Mouse (Mus musculus) T-helper 1 cell (primary cell): ENCODE data around the gene Sf3a1.
"Not testable (repeated sequence)": the region's sequence is repeated elsewhere in the genome, so short reads cannot be mapped to it uniquely, and the experiment has no call there.

Experiments used
- in situ Hi-C: fragments of 300-600 bp; cut with MboI, MseI; formaldehyde crosslinking; loops from one replicate; pipeline ENCODE4 v1.15.1; 2025; ENCODE audit warnings: high pct_unique_total_duplicates

The Sf3a1 gene

DNA sequence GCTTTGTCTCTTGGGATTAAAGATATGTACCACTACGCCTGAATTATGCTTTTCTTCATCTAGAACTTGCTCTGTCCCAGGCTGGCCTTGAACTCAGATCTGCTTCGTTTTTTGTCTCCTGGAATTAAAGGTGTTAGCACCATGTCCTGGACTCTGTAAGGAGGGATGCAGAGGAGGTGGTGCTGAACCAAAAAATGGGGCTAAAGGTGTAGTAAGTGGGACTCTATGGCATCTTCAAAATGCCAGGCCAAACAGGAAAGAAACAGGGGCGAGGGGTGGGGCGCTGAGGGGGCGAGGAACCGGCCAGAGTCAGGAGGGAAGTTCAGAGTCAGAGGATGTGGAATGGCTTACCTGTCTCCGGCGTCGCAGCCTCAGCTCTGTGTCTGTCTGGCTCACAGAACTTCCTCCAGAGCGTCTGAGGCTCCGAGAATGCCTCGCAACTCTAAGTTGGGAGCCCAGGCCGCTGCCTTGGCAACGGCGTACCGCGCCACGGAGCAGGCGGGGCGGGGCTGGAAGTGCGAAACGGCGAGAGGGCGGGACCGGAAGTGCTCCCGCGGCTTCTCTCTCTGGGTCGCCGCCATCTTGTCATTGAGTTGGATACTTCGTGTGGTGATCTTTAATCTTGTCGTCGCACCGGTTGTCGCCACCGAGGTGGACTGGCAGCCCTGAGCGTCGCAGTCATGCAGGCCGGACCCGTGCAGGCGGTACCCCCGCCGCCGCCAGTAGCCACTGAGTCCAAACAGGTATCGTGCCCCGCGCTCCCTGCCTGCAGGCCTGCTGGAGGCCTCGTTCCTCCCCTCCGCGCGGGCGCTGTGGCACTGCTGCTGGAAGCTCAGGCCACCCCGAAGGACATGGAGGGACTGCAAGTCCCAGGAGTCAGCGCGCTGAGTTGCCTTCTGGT is at the start of gene Sf3a1, which contains the start of gene Ccdc157:
Sf3a1 (plus strand) TSS at position 543 of the 901 bp plus-strand sequence.
Ccdc157 (minus strand) TSS at position 486 of the 901 bp plus-strand sequence.
- in situ Hi-C loops: no loop called here

DNA sequence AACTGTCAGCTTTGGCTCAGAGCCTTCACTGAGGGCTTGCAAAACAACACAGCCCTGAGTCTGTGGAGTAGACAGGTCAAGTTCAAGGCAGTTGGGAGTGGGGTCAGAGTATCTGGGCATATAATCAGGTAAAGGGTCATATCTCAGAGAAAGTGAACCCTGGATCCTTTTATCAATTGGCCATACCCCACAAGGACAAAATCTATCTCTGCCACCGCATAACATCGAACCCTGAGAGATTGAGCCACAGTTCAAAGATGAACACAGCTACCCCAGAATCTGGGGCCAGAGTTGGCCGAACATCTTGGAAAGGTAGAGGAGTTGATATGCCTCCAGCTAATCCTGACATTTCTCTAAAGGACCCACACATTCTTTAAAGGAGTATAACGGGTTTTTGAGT is 48.1 kb upstream of the Sf3a1 start:
- in situ Hi-C loops: no loop called here

GRCm38 (mm10) chr11:4112861-4113260 is 47.3 kb upstream of the Sf3a1 start:
- in situ Hi-C loops: no loop called here

- in situ Hi-C loops: no loop called here
Measured at GRCm38 (mm10) chr11:4113496-4113895, 46.7 kb upstream of the Sf3a1 start.

DNA sequence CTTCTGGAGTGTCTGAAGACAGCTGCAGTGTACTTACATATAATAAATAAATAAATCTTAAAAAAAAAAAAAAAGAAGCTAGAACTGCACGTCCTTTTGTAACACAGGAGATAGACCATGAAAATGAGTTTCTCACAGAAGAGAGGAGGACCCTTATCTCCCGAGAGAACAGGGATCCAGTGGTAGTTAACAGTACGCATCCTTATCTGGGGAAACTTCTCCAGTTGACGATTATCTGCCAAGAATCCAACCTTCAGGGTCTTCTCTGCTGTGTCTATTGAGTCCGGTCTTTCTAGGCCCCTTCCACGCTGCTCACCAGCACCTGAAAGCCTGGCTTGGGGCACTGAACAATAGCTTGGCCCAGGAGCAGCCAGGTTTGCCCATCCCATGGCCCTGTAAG is 46.2 kb upstream of the Sf3a1 start:
- in situ Hi-C loops: no loop called here

GRCm38 (mm10) chr11:4114541-4114940 is 45.6 kb upstream of the Sf3a1 start:
- in situ Hi-C loops: not testable (repeated sequence)

GRCm38 (mm10) chr11:4115407-4115806 is 44.7 kb upstream of the Sf3a1 start:
- in situ Hi-C loops: no loop called here

GRCm38 (mm10) chr11:4116458-4117141 is 43.5 kb upstream of the Sf3a1 start:
- in situ Hi-C loops: no loop called here

GRCm38 (mm10) chr11:4117372-4118071 is 42.6 kb upstream of the Sf3a1 start:
- in situ Hi-C loops: no loop called here

DNA sequence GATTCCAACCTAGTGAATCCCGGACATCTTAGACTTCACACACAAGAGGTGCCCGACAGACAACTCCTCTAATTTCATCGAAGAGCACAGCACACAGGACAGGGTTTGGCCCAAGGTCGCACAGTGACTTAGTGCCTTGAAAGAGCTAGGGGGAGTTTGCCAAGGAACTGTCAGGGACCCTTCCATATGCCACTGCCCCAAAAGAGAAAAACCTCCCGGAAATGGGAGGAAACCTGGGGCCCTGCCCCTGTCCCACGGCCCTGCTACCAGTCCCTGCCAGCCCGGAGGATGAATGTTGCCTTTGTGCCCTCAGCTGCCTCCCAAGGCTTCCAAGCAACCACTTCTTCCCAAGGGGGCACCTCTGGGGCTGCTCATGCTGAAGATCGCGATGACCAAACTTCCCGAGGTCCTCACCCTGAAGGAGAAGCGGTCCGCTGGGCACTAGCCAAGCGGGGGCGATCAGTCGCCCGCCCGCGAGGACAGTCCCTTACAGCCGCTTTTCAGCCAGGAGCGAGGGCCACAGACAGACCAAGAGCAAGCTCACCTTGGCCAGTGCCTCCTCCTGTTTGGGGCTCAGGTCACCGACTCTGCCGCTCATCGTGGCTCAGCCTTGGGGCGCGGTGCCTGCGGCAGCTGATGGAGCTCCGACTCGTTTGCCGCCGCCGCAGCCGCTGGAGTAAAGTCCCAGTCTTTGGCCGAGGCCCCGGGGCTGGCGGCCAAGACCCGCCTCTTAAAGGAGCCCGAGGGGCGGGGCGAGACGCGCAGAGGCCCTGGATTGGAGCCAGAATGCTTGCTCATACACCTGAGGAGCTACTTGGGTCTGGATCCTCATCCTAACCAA is 41.8 kb upstream of the Sf3a1 start:
- in situ Hi-C loops: no loop called here

- in situ Hi-C loops: no loop called here
Measured at GRCm38 (mm10) chr11:4119635-4120034, 40.5 kb upstream of the Sf3a1 start.

DNA sequence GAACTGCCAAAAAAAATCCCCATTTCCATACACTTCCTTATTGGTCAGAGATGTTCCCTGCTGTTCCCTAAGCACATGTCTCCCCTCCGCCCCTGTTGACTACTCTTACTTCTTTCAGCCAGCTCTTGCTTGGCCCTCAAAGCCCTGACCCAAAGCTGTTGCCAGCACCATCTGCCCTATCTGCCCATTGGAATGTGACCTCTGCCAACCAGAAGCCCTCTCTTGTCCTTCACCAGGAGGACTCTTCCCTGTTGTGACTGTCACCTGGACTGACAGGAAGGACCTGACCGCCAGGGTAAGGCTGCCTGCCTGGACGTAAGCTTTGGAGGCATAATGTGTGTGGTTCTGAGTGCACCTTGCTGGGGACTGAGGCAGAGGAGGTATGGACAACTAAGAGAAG is 38.5 kb upstream of the Sf3a1 start:
- in situ Hi-C loops: no loop called here

- in situ Hi-C loops: no loop called here
Measured at GRCm38 (mm10) chr11:4122226-4122625, 37.9 kb upstream of the Sf3a1 start.

- in situ Hi-C loops: no loop called here
Measured at GRCm38 (mm10) chr11:4122742-4123579, 37.2 kb upstream of the Sf3a1 start, which contains the start of gene Sec14l2. Gene Sec14l2, minus strand, starts transcription at chr11:4123415.

GRCm38 (mm10) chr11:4123922-4124321 is 36.2 kb upstream of the Sf3a1 start:
- in situ Hi-C loops: no loop called here

DNA sequence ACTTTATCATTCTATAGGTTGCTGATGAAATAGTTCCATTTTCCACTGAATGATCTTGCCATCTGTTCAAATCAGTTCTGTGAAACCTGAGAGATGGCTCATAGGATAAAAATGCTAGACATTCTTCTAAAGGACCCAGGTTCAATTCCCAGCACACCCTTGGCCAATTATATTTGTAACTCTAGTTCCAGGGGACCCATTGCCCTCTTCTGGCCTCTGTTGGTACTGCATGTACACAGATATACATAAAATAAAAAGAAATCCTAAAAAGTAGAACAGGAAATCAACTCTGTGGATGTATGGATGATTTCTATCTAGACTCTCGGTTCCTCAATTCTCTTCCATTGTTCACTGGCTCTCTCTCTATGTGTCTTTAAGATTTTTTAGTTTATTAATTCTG is 33.1 kb upstream of the Sf3a1 start:
- in situ Hi-C loops: no loop called here

- in situ Hi-C loops: not testable (repeated sequence)
Measured at GRCm38 (mm10) chr11:4128461-4128860, 31.7 kb upstream of the Sf3a1 start.

DNA sequence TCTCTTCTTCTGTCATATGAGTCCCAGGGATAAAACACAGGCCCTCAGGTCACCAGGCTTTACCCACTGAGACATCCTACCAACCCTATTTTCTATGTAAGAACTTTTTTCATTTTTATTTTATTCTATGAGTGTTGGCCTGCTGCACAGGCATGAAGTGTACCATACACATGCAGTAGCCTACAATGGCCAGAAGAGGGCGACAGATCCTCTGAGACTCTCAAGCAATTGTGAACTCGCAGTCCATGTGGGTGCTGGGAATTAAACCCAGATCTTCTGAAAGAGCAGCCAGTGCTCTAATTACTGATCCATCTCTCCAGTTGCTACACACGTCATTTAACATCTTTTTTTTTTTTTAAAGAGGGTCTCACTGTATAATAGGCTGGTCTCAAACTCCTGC is 26.7 kb upstream of the Sf3a1 start:
- in situ Hi-C loops: loop anchor here (5.0 kb wide), 1 partner anchor 81 kb away; no protein-coding TSS in a partner anchor

DNA sequence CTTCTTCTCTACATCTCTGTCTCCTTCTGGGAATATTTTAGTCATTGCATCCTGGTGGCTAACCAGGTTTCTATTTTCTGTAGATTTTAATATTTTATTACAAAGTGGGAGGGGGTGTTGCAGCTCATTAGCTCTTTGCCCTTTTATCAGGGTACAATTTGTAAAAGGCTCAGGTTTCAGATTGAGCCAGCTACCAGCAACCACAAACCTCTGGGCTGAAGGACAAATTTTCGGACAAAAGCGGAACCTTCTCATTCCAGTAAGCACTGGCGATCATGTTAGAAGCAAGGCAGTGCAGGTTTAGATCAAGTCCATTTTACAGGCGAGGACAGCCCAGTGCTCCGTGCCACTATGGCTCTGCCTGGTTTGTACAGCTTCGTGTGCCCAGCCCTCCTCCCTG is 25.8 kb upstream of the Sf3a1 start:
- in situ Hi-C loops: loop anchor here (5.0 kb wide), 1 partner anchor 82 kb away; no protein-coding TSS in a partner anchor
